9 mouse cellular contexts compared by ENCODE assay signal in genomic region chr8:71495039-71495438, GRCm38 (mm10). TPM values are rescaled to one million over a fixed set of nuclear protein-coding genes. Genes with fewer than 3 reads are reported as not detected.
DNase-seq lines count a peak whose midpoint lies in the region; ATAC-seq and TF ChIP-seq lines count a peak whose summit lies in the region.
"Had no signal": no experiment of that assay in that cellular context is flagged by ENCODE, and none has a peak within 500 bp of the region (broad histone marks: within the 10 kb centered on the region; RNA-seq: fewer than 3 reads in every experiment).

No protein-coding gene starts in this region.

- H3K4me2 ChIP-seq in forebrain, embryonic 13.5 days = peak overlapping the region; percentile 14; the same call in 1 of the 2 replicates
- H3K4me2 ChIP-seq in neural tube, embryonic 15.5 days = peak overlapping the region; percentile 41

- H3K27ac ChIP-seq in forebrain, embryonic 13.5 days = no peak overlapping the region
- H3K27ac ChIP-seq in neural tube, embryonic 15.5 days (replicated peaks) = no peak overlapping the region
- no peak overlapping the region for H3K27ac ChIP-seq in testis, adult 2 months (ENCODE audit: control insufficient read depth, insufficient read depth, low read depth, low read length)

- ATAC-seq in forebrain, embryonic 13.5 days = peak; percentile 75
- ATAC-seq in neural tube, embryonic 15.5 days (ENCODE audit: low FRiP score) = peak; percentile 83

- peak; percentile 52 for TF ChIP-seq CTCF in E14TG2a.4 (conservative IDR thresholded peaks at IDR 0.05; ENCODE audit: low read length)
- peak; percentile 75; the same call in 1 of the 2 replicates for TF ChIP-seq CTCF in testis, adult 2 months (IDR thresholded peaks at IDR 0.05; ENCODE audit: control insufficient read depth, insufficient read depth, insufficient replicate concordance, low read depth, low read length)

- H3K9me3 ChIP-seq in E14TG2a.4 (ENCODE audit: low read length) = no peaks in the 10 kb centered on the region
- H3K9me3 ChIP-seq in forebrain, embryonic 13.5 days (replicated peaks) = no peaks in the 10 kb centered on the region
- H3K9me3 ChIP-seq in neural tube, embryonic 15.5 days (replicated peaks) = no peaks in the 10 kb centered on the region

- peak overlapping the region; percentile 23; the same call in 1 of the 2 replicates for H3K4me3 ChIP-seq in E14TG2a.4 (replicated peaks; ENCODE audit: low read length)
- H3K4me3 ChIP-seq in forebrain, embryonic 13.5 days = no peak overlapping the region
- no peak overlapping the region for H3K4me3 ChIP-seq in neural tube, embryonic 15.5 days (replicated peaks)
- no peak overlapping the region for H3K4me3 ChIP-seq in testis, adult 2 months (ENCODE audit: control insufficient read depth, low read depth, low read length)
- H3K4me3 ChIP-seq: erythroblast, embryonic 14.5 days had no signal

- DNase-seq in cerebellum, adult 11 months = peak; percentile 84
- peak; percentile 91 to 92 for DNase-seq in heart, postnatal 10 days
- DNase-seq in kidney, postnatal 36 days = peak; percentile 90 to 94
- peak; percentile 81 to 87 for DNase-seq in lung, adult 18-20 months

- no peaks in the 10 kb centered on the region for H3K27me3 ChIP-seq in E14TG2a.4 (ENCODE audit: insufficient read depth, low read length)
- H3K27me3 ChIP-seq in forebrain, embryonic 13.5 days = no peaks in the 10 kb centered on the region
- H3K27me3 ChIP-seq in neural tube, embryonic 15.5 days (replicated peaks) = no peaks in the 10 kb centered on the region
- H3K27me3 ChIP-seq in testis, adult 2 months (ENCODE audit: control insufficient read depth, insufficient read depth, low read length) = no peaks in the 10 kb centered on the region

- no peak for TF ChIP-seq POLR2A in testis, adult 2 months (IDR thresholded peaks at IDR 0.05; ENCODE audit: control insufficient read depth, low read depth, low read length)

- 27% methylated on average over 16 of the region's 16 CpGs for WGBS in forebrain, embryonic 13.5 days
- 16% methylated on average over 16 of the region's 16 CpGs for WGBS in neural tube, embryonic 15.5 days

- peaks cover 60% of the 10 kb centered on the region for H3K36me3 ChIP-seq in E14TG2a.4 (ENCODE audit: insufficient read depth, low read length)
- H3K36me3 ChIP-seq in forebrain, embryonic 13.5 days (ENCODE audit: poor library complexity, severe bottlenecking) = peaks cover 42% of the 10 kb centered on the region
- H3K36me3 ChIP-seq in neural tube, embryonic 15.5 days = peaks cover 36% of the 10 kb centered on the region
- peaks cover 3% of the 10 kb centered on the region for H3K36me3 ChIP-seq in testis, adult 2 months (ENCODE audit: control insufficient read depth, insufficient read depth, low read length)

- H3K9ac ChIP-seq in forebrain, embryonic 13.5 days = no peak overlapping the region
- H3K9ac ChIP-seq in neural tube, embryonic 15.5 days (replicated peaks) = no peak overlapping the region

- intact Hi-C loops in heart, postnatal 10 days (cut with DNase I) = loop anchor here (1.0 to 2.0 kb wide), 2 partner anchors 22 to 54 kb away; no protein-coding TSS in a partner anchor

- H3K4me1 ChIP-seq in E14TG2a.4 (replicated peaks; ENCODE audit: low read depth, low read length) = peaks cover 82% of the 10 kb centered on the region
- H3K4me1 ChIP-seq in forebrain, embryonic 13.5 days = peaks cover 8% of the 10 kb centered on the region
- peaks cover 41% of the 10 kb centered on the region for H3K4me1 ChIP-seq in neural tube, embryonic 15.5 days
- peaks cover 8% of the 10 kb centered on the region for H3K4me1 ChIP-seq in testis, adult 2 months (ENCODE audit: control insufficient read depth, insufficient read depth, low read length)

RNA-seq across cellular contexts. Expression of gene Gtpbp3, which starts 7.1 kb away (rescaled TPM):
- polyA plus RNA-seq in forebrain, embryonic 13.5 days (2015; fragmentation: Nextera tagmentation; extraction: Ambion mirVana) = 13.4 TPM in 2 replicates
- 10 to 100 TPM; 19.7 to 22.1 TPM for total RNA-seq in heart, postnatal 10 days (2021)
- 15.4 and 17.1 TPM in 2 replicates for polyA plus RNA-seq in neural tube, embryonic 15.5 days (2015; fragmentation: Nextera tagmentation; extraction: Ambion mirVana)
- polyA plus RNA-seq in testis, adult 2 months (2012; rRNA removed) = 6.1 and 6.3 TPM in 2 replicates

RNA-seq across cellular contexts. Expression of gene Ano8, which starts 9.3 kb away (rescaled TPM):
- 4.0 and 4.5 TPM in 2 replicates for polyA plus RNA-seq in forebrain, embryonic 13.5 days (2015; fragmentation: Nextera tagmentation; extraction: Ambion mirVana)
- 10 to 100 TPM; 14.6 to 15.3 TPM for total RNA-seq in heart, postnatal 10 days (2021)
- polyA plus RNA-seq in neural tube, embryonic 15.5 days (2015; fragmentation: Nextera tagmentation; extraction: Ambion mirVana) = 5.7 and 6.8 TPM in 2 replicates
- polyA plus RNA-seq in testis, adult 2 months (2012; rRNA removed) = 0.99 and 1.2 TPM in 2 replicates

RNA-seq across cellular contexts. Expression of gene Plvap, which starts 16.5 kb away (rescaled TPM):
- 13.6 and 14.0 TPM in 2 replicates for polyA plus RNA-seq in forebrain, embryonic 13.5 days (2015; fragmentation: Nextera tagmentation; extraction: Ambion mirVana)
- 10 to 100 TPM; 21.8 to 22.0 TPM for total RNA-seq in heart, postnatal 10 days (2021)
- polyA plus RNA-seq in neural tube, embryonic 15.5 days (2015; fragmentation: Nextera tagmentation; extraction: Ambion mirVana) = 9.5 and 21.1 TPM in 2 replicates
- polyA plus RNA-seq in testis, adult 2 months (2012; rRNA removed) = 0.95 and 2.4 TPM in 2 replicates

RNA-seq across cellular contexts. Expression of gene Dda1, which starts 26.0 kb away (rescaled TPM):
- polyA plus RNA-seq in forebrain, embryonic 13.5 days (2015; fragmentation: Nextera tagmentation; extraction: Ambion mirVana) = 185 and 193 TPM in 2 replicates
- 10 to 100 TPM; 37.8 to 39.1 TPM for total RNA-seq in heart, postnatal 10 days (2021)
- 223 and 252 TPM in 2 replicates for polyA plus RNA-seq in neural tube, embryonic 15.5 days (2015; fragmentation: Nextera tagmentation; extraction: Ambion mirVana)
- polyA plus RNA-seq in testis, adult 2 months (2012; rRNA removed) = 136 and 152 TPM in 2 replicates

RNA-seq across cellular contexts. Expression of gene Mrpl34, which starts 30.3 kb away (rescaled TPM):
- 212 and 245 TPM in 2 replicates for polyA plus RNA-seq in forebrain, embryonic 13.5 days (2015; fragmentation: Nextera tagmentation; extraction: Ambion mirVana)
- 100 to 1,000 TPM; 103 to 116 TPM for total RNA-seq in heart, postnatal 10 days (2021)
- polyA plus RNA-seq in neural tube, embryonic 15.5 days (2015; fragmentation: Nextera tagmentation; extraction: Ambion mirVana) = 181 and 182 TPM in 2 replicates
- 14.2 and 19.5 TPM in 2 replicates for polyA plus RNA-seq in testis, adult 2 months (2012; rRNA removed)
